Mouse (Mus musculus): Measurements from ENCODE around the gene Gckr. TPM values are rescaled to one million over a fixed set of nuclear protein-coding genes. Genes with fewer than 3 reads are reported as not detected.

Gckr gene
- 0.43 TPM for polyA plus RNA-seq (2014; fragmentation: Illumina TruSeq; extraction: RNeasy Lipid Tissue Mini Kit (QIAGEN cat#74804))

GRCm38 (mm10) chr5:31297047-31297757 lies at the start of gene Gckr:
Gckr (plus strand) TSS chr5:31297443.

GRCm38 (mm10) chr5:31251541-31252101 lies 45.6 kb upstream of the Gckr start, which contains the start of gene Krtcap3:
Krtcap3 (plus strand) TSS chr5:31251691.

GRCm38 (mm10) chr5:31290521-31291360 lies 6.5 kb upstream of the Gckr start, which contains the start of gene Ift172:
Ift172 (minus strand) TSS chr5:31291116.

GRCm38 (mm10) chr5:31295606-31296141 lies 1.6 kb upstream of the Gckr start, which contains the start of gene Fndc4:
Fndc4 (minus strand) TSS chr5:31296080.

Other genes starting within 250 kb of the Gckr start
- 77.8 TPM for gene Atraid, start 249.1 kb upstream of the Gckr start, polyA plus RNA-seq (2014; fragmentation: Illumina TruSeq; extraction: RNeasy Lipid Tissue Mini Kit (QIAGEN cat#74804))
- gene Slc5a6, start 248.5 kb upstream of the Gckr start, polyA plus RNA-seq (2014; fragmentation: Illumina TruSeq; extraction: RNeasy Lipid Tissue Mini Kit (QIAGEN cat#74804)), result 1.9 TPM
- 1.7 TPM for gene Cad, start 242.7 kb upstream of the Gckr start, polyA plus RNA-seq (2014; fragmentation: Illumina TruSeq; extraction: RNeasy Lipid Tissue Mini Kit (QIAGEN cat#74804))
- 0.97 TPM for gene Dnajc5g, start 191.2 kb upstream of the Gckr start, polyA plus RNA-seq (2014; fragmentation: Illumina TruSeq; extraction: RNeasy Lipid Tissue Mini Kit (QIAGEN cat#74804))
- not detected for gene Slc30a3, start 189.2 kb upstream of the Gckr start, polyA plus RNA-seq (2014; fragmentation: Illumina TruSeq; extraction: RNeasy Lipid Tissue Mini Kit (QIAGEN cat#74804))
- not detected for gene Trim54, start 180.7 kb upstream of the Gckr start, polyA plus RNA-seq (2014; fragmentation: Illumina TruSeq; extraction: RNeasy Lipid Tissue Mini Kit (QIAGEN cat#74804))
- gene Ucn, start 158.6 kb upstream of the Gckr start, polyA plus RNA-seq (2014; fragmentation: Illumina TruSeq; extraction: RNeasy Lipid Tissue Mini Kit (QIAGEN cat#74804)), result not detected
- gene Mpv17, start 143.2 kb upstream of the Gckr start, polyA plus RNA-seq (2014; fragmentation: Illumina TruSeq; extraction: RNeasy Lipid Tissue Mini Kit (QIAGEN cat#74804)), result 41.7 TPM
- 0.48 TPM for gene Gm29609, start 117.5 kb upstream of the Gckr start, polyA plus RNA-seq (2014; fragmentation: Illumina TruSeq; extraction: RNeasy Lipid Tissue Mini Kit (QIAGEN cat#74804))
- gene Gtf3c2, start 117.3 kb upstream of the Gckr start, polyA plus RNA-seq (2014; fragmentation: Illumina TruSeq; extraction: RNeasy Lipid Tissue Mini Kit (QIAGEN cat#74804)), result 47.4 TPM
- gene Snx17, start 104.2 kb upstream of the Gckr start, polyA plus RNA-seq (2014; fragmentation: Illumina TruSeq; extraction: RNeasy Lipid Tissue Mini Kit (QIAGEN cat#74804)), result 57.4 TPM
- gene Eif2b4, start 104.0 kb upstream of the Gckr start, polyA plus RNA-seq (2014; fragmentation: Illumina TruSeq; extraction: RNeasy Lipid Tissue Mini Kit (QIAGEN cat#74804)), result 2.3 TPM
- gene Zfp513, start 95.1 kb upstream of the Gckr start, polyA plus RNA-seq (2014; fragmentation: Illumina TruSeq; extraction: RNeasy Lipid Tissue Mini Kit (QIAGEN cat#74804)), result 1.5 TPM
- 30.2 TPM for gene Ppm1g, start 76.8 kb upstream of the Gckr start, polyA plus RNA-seq (2014; fragmentation: Illumina TruSeq; extraction: RNeasy Lipid Tissue Mini Kit (QIAGEN cat#74804))
- 85.1 TPM for gene Nrbp1, start 56.6 kb upstream of the Gckr start, polyA plus RNA-seq (2014; fragmentation: Illumina TruSeq; extraction: RNeasy Lipid Tissue Mini Kit (QIAGEN cat#74804))
- gene Gm9970, start 56.2 kb upstream of the Gckr start, polyA plus RNA-seq (2014; fragmentation: Illumina TruSeq; extraction: RNeasy Lipid Tissue Mini Kit (QIAGEN cat#74804)), result not detected
- gene Krtcap3, start 45.8 kb upstream of the Gckr start, polyA plus RNA-seq (2014; fragmentation: Illumina TruSeq; extraction: RNeasy Lipid Tissue Mini Kit (QIAGEN cat#74804)), result not detected
- 18.2 TPM for gene Ift172, start 6.3 kb upstream of the Gckr start, polyA plus RNA-seq (2014; fragmentation: Illumina TruSeq; extraction: RNeasy Lipid Tissue Mini Kit (QIAGEN cat#74804))
- gene Fndc4, start 1.4 kb upstream of the Gckr start, polyA plus RNA-seq (2014; fragmentation: Illumina TruSeq; extraction: RNeasy Lipid Tissue Mini Kit (QIAGEN cat#74804)), result 9.6 TPM
- gene Zfp512, start 155.0 kb downstream of the Gckr start, polyA plus RNA-seq (2014; fragmentation: Illumina TruSeq; extraction: RNeasy Lipid Tissue Mini Kit (QIAGEN cat#74804)), result 44.2 TPM
- not detected for gene 4930548H24Rik, start 188.3 kb downstream of the Gckr start, polyA plus RNA-seq (2014; fragmentation: Illumina TruSeq; extraction: RNeasy Lipid Tissue Mini Kit (QIAGEN cat#74804))
- gene Gpn1, start 197.3 kb downstream of the Gckr start, polyA plus RNA-seq (2014; fragmentation: Illumina TruSeq; extraction: RNeasy Lipid Tissue Mini Kit (QIAGEN cat#74804)), result 30.6 TPM
- gene Slc4a1ap, start 229.6 kb downstream of the Gckr start, polyA plus RNA-seq (2014; fragmentation: Illumina TruSeq; extraction: RNeasy Lipid Tissue Mini Kit (QIAGEN cat#74804)), result 66.3 TPM
- 17.3 TPM for gene Supt7l, start 230.4 kb downstream of the Gckr start, polyA plus RNA-seq (2014; fragmentation: Illumina TruSeq; extraction: RNeasy Lipid Tissue Mini Kit (QIAGEN cat#74804))